Mouse (Mus musculus): ENCODE measurements at regions not wholly inside any gene's neighbourhood (a gene's known extent, or its start where the extent isn't known, plus 50 kb on each side); places are given as distances from the start of the nearest gene placed in this dataset.

DNA sequence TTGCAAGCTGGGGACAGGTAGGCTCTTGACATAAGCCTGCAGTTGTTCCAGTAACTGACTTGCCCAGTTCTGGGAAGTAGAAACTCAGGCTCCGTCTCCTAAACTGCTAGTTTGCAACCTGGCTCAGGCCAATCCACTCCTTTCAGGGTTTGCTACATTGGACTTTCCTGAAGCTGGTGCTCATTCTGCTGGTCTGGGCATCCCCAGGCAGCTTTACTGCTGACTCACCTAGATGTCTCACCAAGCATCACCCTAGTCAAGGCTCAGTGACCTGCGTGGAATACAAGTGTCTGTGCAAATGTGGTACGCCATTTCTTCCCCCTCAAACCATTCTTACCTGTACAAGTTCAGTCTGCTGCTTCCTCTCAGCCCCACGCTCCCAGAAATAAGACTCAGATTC, 110.8 kb downstream of the Qrsl1 start:
- no peak for DNase-seq (ENCODE audit: low spot score in 2 of 2)

DNA sequence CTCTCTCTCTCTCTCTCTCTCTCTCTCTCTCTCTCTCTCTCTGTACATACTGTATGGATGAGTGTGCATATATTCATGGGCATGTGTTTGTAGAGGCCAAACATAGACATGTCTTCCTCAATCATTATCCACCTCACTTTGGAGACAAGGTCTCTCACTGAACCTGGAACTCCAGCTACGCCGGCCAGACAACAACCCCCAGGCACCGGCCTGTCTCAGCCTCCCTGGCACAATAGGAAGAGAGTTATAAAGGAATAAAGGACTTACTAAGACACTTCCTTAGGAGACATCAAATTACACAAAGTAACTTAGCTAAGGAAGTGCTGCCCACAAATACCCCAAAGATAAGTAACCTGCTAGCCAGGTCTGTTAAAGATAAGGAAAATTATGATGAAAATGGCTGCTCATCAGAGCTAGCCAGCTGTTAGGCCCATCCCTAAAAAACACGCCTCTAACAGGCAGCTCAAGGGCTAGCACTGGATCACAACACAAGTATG, 110.0 kb downstream of the Qrsl1 start:
- DNase-seq (ENCODE audit: low spot score in 2 of 2), result no peak

DNA sequence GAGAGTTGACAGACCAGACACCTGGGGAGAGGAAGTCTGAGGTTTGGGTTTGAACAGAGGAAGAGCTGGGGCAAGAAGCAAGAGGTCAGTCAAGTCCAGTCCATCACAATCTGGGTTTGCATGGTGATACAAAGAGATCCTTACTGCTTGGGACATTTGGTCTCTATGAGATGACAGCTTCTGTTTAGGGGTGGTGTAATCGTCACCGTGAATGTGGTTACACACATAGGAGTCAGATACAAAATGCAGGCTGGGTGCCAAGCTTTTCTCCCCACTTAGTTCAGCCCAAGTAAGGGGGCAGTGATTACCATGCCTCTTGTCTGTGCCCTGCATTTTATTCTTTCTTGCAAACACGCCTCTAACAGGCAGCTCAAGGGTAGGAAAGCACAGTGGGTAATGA, 108.9 kb downstream of the Qrsl1 start:
- no peak for DNase-seq (ENCODE audit: low spot score in 2 of 2)

DNA sequence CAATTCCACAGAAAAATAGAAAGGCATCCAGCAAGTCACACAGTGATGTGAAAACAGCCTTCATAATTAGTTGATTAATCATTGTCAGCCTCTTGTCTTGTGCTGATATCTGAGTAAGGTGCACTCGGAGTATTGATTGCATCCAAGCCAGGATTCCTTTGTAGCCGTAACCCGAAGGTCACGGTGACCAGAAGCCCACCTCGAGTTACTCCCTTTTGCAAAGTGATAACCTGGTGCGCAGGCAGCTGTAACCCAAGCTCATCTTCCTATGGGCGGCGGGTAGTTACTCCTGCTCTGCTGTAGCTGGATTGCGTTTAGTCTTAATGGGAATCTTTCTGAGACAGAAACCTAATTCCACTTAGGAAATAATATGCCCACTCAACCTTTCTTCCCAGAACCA, 107.0 kb downstream of the Qrsl1 start:
- DNase-seq (ENCODE audit: low spot score in 2 of 2), result no peak

DNA sequence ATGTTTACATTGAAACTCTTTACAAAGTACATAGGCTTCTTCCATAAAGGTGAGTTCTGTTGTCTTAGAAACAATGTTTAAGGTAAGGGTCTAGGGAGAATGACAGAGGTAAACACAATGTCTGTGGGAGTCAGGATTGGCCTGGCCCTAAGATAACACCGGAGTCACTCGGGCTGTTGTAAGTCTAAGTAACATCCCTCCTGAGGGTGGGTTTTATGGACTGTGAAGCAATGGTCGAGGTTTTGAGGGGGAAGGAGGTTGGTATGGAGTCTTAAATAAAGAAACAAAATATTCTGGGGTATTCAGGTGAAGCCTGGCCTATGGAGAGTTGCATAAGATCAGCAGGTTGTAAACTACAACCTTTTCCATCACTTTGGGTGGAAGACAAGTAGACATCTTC, 101.5 kb downstream of the Qrsl1 start:
- no peak for DNase-seq (ENCODE audit: low spot score in 2 of 2)

DNA sequence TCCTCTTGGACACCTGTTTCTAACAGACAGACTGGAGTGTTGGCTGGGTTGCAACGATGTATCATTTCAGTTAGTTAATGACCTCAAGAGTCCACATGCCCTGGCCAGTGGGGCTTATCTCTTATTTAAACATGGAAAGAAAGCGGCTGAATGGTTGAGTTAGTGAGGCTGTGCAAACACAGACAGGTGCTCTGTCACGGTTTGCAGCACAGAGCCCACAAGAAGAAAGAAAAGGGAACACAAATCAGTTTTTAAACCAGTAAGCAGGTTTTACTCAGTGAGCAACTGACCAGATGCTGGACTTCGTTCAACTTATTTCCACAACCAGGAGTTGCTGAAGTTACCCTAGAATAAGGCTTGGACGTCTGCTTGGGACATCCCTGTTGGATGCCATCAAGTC, 86.3 kb downstream of the Qrsl1 start:
- DNase-seq (ENCODE audit: low spot score in 2 of 2), result no peak

DNA sequence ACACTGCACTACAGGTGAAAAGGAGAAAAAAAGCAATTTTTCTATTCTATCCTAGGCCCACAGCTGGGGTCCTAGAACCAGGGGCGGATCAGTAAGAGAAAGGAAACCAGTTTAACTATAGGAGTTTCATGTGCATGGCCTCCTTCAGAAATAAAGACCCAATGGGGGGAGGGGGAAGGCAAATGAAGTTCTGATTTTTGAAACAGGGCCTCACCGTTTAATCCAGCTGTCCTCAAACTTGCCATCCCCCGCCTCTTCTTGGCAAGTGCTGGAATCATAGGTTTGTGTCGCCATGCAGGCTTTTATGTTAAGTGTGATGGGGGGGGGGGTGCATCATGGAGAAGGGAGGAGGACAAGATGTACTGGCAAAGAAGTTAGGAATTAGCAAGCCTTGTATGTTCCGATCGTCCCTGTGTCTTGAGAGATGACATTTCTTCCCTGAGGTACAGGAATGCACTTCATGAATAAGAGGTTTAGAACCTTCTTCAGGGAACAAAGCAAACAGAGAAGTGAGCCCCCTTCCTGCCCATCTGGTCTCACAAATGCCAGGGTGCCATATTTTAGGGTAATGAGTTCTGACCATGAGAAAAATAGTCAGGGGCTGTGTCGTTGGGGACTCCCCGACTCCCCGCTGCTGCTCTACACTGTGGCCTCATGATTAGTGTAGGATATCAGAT, 83.9 kb downstream of the Qrsl1 start:
- no peak for DNase-seq (ENCODE audit: low spot score in 2 of 2)

DNA sequence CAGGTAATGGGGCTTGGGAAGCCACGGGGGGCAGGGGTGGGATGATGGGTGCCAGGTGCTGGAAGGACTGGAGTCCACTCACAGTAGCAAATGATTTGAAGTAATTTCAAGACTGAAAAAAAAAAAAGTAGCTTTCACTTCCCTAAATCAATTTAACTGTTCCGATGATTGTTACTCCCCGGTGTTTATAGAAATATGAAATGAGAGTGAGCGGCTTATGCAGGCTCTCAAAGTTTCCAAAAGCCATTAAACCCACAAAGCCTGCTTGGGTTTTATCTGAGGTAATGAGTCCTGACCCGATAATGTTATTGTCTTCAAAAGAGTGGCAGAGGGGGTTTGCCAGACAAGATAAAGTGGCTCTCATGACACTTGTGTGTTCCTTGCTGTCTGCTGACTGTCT, 82.9 kb downstream of the Qrsl1 start:
- DNase-seq (ENCODE audit: low spot score in 2 of 2), result no peak

DNA sequence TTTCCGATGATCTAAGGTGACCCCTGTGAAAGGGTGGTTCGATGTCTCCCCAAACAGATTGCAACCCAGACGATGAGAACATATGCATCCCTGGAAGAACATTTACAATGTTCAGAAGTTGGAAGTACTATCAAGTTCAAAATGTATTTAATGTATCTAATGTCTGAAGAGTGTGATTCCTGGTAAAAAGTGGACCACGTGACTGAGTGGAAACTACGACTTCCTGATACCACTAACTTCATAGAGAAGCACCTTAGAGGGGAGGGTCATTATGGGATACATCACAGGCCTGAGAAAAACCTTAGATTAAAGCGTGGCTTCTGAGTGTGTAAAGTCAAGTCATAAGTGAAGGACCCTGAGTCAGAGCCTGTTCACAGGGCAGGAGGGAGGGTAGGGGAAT, 82.1 kb downstream of the Qrsl1 start:
- no peak for DNase-seq (ENCODE audit: low spot score in 2 of 2)

DNA sequence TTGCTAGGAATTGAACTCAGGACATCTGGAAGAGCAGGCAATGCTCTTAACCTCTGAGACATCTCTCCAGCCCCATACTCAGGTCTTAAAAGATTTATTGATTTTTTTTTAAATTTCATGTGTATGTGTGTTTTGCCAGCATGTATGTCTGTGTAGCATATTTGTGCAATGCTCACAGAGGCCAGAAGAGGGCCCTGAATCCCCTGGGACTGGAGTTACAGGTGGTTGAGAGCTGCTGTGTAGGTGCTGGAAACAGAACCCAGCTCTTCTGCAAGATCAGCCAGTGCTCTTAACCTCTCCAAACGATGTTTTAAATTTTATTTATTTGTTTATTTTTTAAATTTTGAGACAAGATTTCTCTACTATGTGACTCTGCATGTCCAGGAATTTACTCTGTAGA, 78.9 kb downstream of the Qrsl1 start:
- DNase-seq (ENCODE audit: low spot score in 2 of 2), result no peak

DNA sequence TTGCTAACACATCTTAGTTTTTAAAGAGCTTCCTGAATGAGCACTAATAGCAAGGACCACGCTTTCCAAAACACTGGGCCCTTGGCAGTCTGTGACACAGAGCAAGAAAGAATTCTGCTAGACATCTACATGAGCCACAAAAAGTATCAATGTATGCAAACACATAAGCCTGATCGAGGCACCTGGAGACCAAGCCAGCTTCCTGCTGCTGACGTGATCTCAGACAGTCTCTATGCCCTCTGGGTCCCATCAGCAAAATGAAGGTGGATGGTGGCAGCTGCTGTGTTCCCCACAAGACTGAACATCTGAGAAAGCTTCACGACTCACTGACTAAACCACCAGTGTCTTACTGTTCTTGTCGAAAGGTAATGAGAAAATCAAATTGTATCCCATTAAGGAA, 77.5 kb downstream of the Qrsl1 start:
- DNase-seq (ENCODE audit: low spot score in 2 of 2), result no peak

Measured in right cerebral cortex, adult 2 months (tissue).